Mouse (Mus musculus) B cell, adult 2 months (primary cell): ENCODE data around the gene Rnf20.
A peak's percentile ranks its signal among the peaks of the same experiment; 100 is the strongest.
"Not testable (repeated sequence)": the region's sequence is repeated elsewhere in the genome, so short reads cannot be mapped to it uniquely, and the experiment has no call there.

ENCODE experiments used
- DNase-seq, 2 experiments: peaks; one replicate each; pipeline ENCODE4 v3.0.0; 2022

The Rnf20 gene

GRCm38 (mm10) chr4:49631319-49632138, at the start of gene Rnf20:
Gene Rnf20, plus strand, starts transcription at chr4:49632006.
- peak; percentile 97 for DNase-seq

GRCm38 (mm10) chr4:49583965-49584831, 47.6 kb upstream of the Rnf20 start:
- DNase-seq = no peak

GRCm38 (mm10) chr4:49585524-49586101, 46.2 kb upstream of the Rnf20 start:
- DNase-seq = no peak

- no peak for DNase-seq
Measured at GRCm38 (mm10) chr4:49586811-49587210, 45.0 kb upstream of the Rnf20 start.

- no peak for DNase-seq
Measured at GRCm38 (mm10) chr4:49590152-49590551, 41.7 kb upstream of the Rnf20 start.

- no peak for DNase-seq
Measured at GRCm38 (mm10) chr4:49596846-49597182, 35.0 kb upstream of the Rnf20 start.

- no peak for DNase-seq
Measured at GRCm38 (mm10) chr4:49597183-49598100, 34.4 kb upstream of the Rnf20 start, which contains the start of gene Tmem246. Gene Tmem246, minus strand, starts transcription at chr4:49597876.

GRCm38 (mm10) chr4:49603161-49603560, 28.6 kb upstream of the Rnf20 start:
- no peak for DNase-seq

- DNase-seq = no peak
Measured at GRCm38 (mm10) chr4:49604016-49604546, 27.7 kb upstream of the Rnf20 start.

- no peak for DNase-seq
Measured at GRCm38 (mm10) chr4:49604616-49605015, 27.2 kb upstream of the Rnf20 start.

GRCm38 (mm10) chr4:49605459-49605858, 26.3 kb upstream of the Rnf20 start:
- DNase-seq = no peak

GRCm38 (mm10) chr4:49616924-49617323, 14.9 kb upstream of the Rnf20 start:
- DNase-seq = no peak

- not testable (repeated sequence) for DNase-seq
Measured at GRCm38 (mm10) chr4:49619861-49620260, 11.9 kb upstream of the Rnf20 start.

- DNase-seq = no peak
Measured at GRCm38 (mm10) chr4:49622272-49622671, 9.5 kb upstream of the Rnf20 start.

- no peak for DNase-seq
Measured at GRCm38 (mm10) chr4:49623916-49624315, 7.9 kb upstream of the Rnf20 start.

GRCm38 (mm10) chr4:49624969-49625368, 6.8 kb upstream of the Rnf20 start:
- not testable (repeated sequence) for DNase-seq

GRCm38 (mm10) chr4:49626973-49627372, 4.8 kb upstream of the Rnf20 start:
- DNase-seq = peak; percentile 79 to 82

GRCm38 (mm10) chr4:49628941-49629340, 2.9 kb upstream of the Rnf20 start:
- DNase-seq = no peak

GRCm38 (mm10) chr4:49632139-49632481, 304 bp downstream of the Rnf20 start:
- DNase-seq = no peak

- DNase-seq = no peak
Measured at GRCm38 (mm10) chr4:49637821-49638220, 6.0 kb downstream of the Rnf20 start.

GRCm38 (mm10) chr4:49639913-49640312, 8.1 kb downstream of the Rnf20 start:
- DNase-seq = no peak

GRCm38 (mm10) chr4:49659421-49659820, 27.6 kb downstream of the Rnf20 start:
- no peak for DNase-seq
